Mouse (Mus musculus): ENCODE results near the gene Nipal4.

GRCm38 (mm10) chr11:46177246-46178043 is 11.1 kb upstream of the Nipal4 start:
- TF ChIP-seq CTCF (IDR thresholded peaks at IDR 0.05; ENCODE audit: low read depth, low read length) (no peak), TAL1 (conservative IDR thresholded peaks at IDR 0.05; ENCODE audit: low read depth, low read length) (no peak), GATA1 (IDR thresholded peaks at IDR 0.05; ENCODE audit: borderline replicate concordance, low read length) (no peak), POLR2AphosphoS5 (IDR thresholded peaks at IDR 0.05; ENCODE audit: insufficient replicate concordance, low read depth, low read length) (no peak)

Data from G1E (cell line).